Mouse (Mus musculus) T-cell, adult 2 months (primary cell): ENCODE measurements around the gene Olfr768.
"Not testable (repeated sequence)": the region's sequence is repeated elsewhere in the genome, so short reads cannot be mapped to it uniquely, and the experiment has no call there.

Experiments
- DNase-seq: peaks from one replicate; pipeline ENCODE4 v3.0.0; 2022; ENCODE audit warnings: low spot score

Gene Olfr768

DNA sequence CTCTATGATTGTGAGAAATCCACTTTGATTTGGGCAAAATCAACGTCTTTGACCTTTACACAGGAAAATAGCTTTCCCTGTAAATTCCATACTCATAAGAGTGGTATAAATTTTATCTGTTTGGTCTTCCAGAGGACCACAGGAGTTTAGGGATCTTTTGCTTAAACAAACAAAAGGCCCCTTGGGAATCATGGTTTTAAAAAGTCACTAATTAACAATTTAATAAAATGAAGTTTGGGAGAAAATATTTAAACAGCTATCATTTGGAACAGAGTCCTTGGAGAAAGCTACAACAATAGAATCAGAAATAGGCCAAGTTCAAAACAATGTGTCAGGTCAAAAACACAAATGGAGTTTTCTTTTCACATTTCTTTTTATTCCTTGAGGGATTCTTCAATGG lies at the start of gene Olfr768:
Gene Olfr768 (minus strand): TSS at position 101 of the 400 bp plus-strand sequence.
- DNase-seq, result no peak

DNA sequence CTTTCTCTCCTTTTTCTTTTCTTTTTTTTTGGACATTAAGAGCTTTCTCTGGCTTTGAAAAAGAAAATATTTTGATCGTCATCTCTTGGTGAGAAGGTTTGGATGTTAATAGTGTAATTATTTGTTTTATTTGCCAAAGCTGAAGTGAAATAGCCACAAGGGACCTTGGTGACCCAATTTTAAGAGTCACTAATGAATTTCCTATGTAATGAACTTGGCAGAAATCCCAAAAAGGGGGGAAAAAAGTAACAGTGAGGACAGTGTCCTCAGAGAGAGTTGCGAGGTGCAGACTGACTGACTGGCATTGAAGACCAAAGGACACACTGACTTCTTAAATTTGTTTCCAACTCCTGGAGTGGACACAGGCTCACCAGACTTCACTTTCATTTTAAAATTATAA lies 39.7 kb upstream of the Olfr768 start, which contains the start of gene Olfr770:
Gene Olfr770 (minus strand): TSS at position 101 of the 400 bp plus-strand sequence.
- DNase-seq, result no peak

DNA sequence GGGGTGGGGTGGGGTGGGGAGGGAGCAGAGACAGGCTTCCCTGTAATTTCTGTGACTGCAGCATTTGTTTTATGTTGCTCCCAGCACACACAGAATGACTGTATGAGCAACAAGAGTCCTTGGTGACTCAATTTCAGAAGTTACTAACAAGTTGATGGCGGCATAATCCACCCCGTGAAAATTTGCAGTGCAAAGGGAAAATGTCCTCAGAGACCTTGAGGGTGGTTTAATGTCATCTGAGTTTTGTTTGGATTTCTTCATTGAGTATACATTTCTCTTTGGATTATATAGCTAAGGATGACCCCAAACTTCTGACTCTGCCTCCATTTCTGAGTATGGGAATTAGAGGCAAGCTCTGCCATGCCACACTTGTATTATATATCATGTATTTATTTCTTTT lies 18.6 kb upstream of the Olfr768 start, which contains the start of gene Olfr769:
Gene Olfr769 (minus strand): TSS at position 101 of the 400 bp plus-strand sequence.
- DNase-seq, result no peak

DNA sequence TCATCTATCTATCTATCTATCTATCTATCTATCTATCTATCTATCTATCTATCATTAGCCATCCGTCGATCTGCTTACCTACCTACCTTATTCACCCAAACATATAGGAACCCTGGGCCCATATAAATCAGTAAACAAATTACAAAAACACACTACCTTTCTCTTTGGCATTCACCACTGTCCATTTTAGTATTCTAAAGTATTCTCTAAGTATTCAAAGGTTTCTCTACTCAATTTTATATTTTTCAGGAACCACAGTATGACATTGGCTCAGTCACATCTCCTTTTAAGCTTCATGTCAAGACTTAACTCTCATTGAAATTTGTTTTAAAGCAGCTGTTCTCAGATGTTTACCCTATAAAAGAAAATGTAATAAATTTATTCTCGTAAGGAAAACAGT lies 16.0 kb upstream of the Olfr768 start:
- no peak for DNase-seq

DNA sequence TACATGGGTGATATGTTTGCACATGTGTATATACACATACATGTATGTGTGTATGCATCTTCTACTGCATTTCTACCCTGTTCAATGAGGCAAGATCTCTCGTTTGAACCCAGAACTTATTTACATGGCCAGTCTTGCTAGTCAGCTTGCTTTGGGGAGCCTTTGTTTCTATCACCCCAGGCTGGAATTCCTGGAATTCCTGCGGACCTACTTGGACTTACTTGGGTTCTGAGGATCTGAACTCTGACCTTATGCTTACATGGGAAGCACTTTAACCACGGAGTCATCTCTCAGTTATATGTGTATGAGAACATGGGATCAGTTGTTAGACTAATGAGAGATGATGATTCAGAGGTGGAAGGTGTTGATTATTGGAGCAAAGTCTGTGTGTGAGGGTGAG lies 2.1 kb upstream of the Olfr768 start:
- no peak for DNase-seq

DNA sequence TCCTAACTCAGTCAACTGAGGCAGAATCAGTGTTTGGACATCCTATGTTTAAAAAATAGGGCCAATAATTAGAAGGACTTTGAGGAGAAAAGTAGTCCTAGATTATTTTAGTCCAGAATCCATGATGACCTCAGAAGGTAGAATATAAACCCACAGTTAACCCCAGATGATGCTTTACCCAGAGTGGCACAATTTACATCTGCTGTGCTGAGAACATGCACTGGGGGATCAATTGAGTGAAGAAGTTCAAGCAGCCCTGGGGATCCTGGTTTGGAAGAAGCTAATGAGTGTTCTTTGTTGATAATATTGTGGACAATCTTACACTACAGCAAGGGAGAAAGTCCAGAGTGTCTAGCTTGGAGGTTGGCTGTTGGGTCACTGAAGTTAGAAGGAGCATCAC lies 16.4 kb downstream of the Olfr768 start, which contains the start of gene Olfr767:
Gene Olfr767 (minus strand): TSS at position 101 of the 400 bp plus-strand sequence.
- not testable (repeated sequence) for DNase-seq

DNA sequence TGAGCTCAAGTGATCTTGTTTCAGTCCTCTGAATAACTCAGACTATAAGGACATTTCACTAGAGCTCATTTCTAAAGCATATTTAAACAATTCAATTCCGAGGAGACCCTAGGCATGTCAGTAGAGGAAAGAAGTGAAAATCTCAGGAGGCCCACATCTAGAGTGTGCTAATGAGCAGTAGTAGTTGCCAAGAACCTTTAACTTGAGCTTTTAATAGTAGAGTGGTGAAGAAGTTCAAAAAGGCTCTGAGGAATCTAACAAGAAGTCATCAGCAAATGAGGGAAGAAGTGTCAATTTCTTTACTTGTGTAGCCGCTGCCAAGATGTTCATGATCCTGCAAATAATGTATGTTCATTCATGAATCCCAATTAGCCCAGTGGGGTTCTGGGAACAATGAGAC lies 30.3 kb downstream of the Olfr768 start, which contains the start of gene Olfr766-ps1:
Gene Olfr766-ps1 (minus strand): TSS at position 101 of the 400 bp plus-strand sequence.
- DNase-seq, result no peak

DNA sequence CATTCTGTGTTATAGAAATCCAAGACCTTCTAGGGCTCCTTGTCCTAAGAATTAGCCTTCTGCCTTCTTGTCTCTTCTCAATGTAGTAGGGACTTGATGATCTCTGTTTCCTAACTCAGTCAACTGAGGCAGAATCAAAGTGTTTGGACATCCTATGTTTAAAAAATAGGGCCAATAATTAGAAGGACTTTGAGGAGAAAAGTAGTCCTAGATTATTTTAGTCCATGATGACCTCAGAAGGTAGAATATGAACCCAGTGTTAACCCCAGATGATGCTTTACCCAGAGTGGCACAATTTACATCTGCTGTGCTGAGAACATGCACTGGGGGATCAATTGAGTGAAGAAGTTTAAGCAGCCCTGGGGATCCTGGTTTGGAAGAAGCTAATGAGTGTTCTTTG lies 49.3 kb downstream of the Olfr768 start, which contains the start of gene Olfr765:
Gene Olfr765 (minus strand): TSS at position 101 of the 400 bp plus-strand sequence.
- not testable (repeated sequence) for DNase-seq
